Mouse (Mus musculus): ENCODE results near the gene Pld4. TPM values are rescaled to one million over a fixed set of nuclear protein-coding genes. Genes with fewer than 3 reads are reported as not detected.

The Pld4 gene
- total and polyA plus RNA-seq, 3 experiments, result 112 to 226 (median 149) TPM

DNA sequence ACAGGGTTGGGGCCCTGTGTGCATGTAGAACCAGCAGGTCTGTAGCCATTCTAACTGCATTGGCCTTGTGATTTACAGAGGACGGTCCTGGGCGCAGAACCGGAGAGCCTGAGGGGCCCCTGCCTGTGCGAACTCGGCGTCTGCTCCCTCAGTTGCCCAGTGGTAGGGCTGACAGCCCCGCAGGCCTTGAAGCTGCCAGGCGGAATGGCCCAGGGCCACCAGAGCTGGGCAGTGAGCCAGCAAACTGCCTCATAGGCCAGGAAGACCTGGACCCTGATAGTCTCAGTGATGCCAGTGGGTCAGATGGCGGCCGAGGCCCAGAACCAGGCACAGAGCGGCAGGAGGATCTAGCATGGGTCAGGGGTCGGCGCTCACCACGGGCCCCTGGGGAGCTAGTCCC lies 22.7 kb upstream of the Pld4 start:
- TF ChIP-seq MYC (IDR thresholded peaks at IDR 0.05; ENCODE audit: low read depth, low read length) (no peak), PAX5 (IDR thresholded peaks at IDR 0.05; ENCODE audit: low read length) (no peak), ZNF384 (IDR thresholded peaks at IDR 0.05; ENCODE audit: low read depth, low read length) (no peak), POLR2A (IDR thresholded peaks at IDR 0.05; ENCODE audit: low read depth, low read length) (no peak), POLR2AphosphoS2 (IDR thresholded peaks at IDR 0.05; ENCODE audit: low read depth, low read length) (no peak), JUND (conservative IDR thresholded peaks at IDR 0.05; ENCODE audit: low read depth, low read length) (no peak), MAZ (IDR thresholded peaks at IDR 0.05; ENCODE audit: low read depth, low read length) (no peak), NELFE (IDR thresholded peaks at IDR 0.05; ENCODE audit: low read depth, low read length) (no peak), ZMIZ1 (IDR thresholded peaks at IDR 0.05; ENCODE audit: low read depth, low read length) (no peak), JUN (IDR thresholded peaks at IDR 0.05; ENCODE audit: insufficient read depth, low read depth, low read length) (no peak), RCOR1 (conservative IDR thresholded peaks at IDR 0.05; ENCODE audit: low read depth, low read length) (no peak), ZC3H11A (IDR thresholded peaks at IDR 0.05; ENCODE audit: low read depth, low read length) (no peak)
- peaks cover 8 to 29% of the 10 kb centered on the region in 2 experiments for H3K4me1 ChIP-seq (ENCODE audit: control insufficient read depth in 1 of 2, insufficient read depth in 2 of 2)
- dilution Hi-C loops (cut with MboI; ENCODE audit: extremely low pct_ligation_motif_present, extremely low pct_unique_long_range_greater_than_20kb, low sequenced_read_pairs), result no loop called here
- H3K79me2 ChIP-seq (replicated peaks; ENCODE audit: control insufficient read depth, extremely low read depth, insufficient read depth, poor library complexity, severe bottlenecking), result no peaks in the 10 kb centered on the region
- no peak overlapping the region for H3K4me2 ChIP-seq (ENCODE audit: insufficient read depth, low read depth, poor library complexity, severe bottlenecking)
- no peaks in the 10 kb centered on the region for H3K27me3 ChIP-seq (replicated peaks)
- H3K36me3 ChIP-seq (replicated peaks in 1 of 2; ENCODE audit: control insufficient read depth in 1 of 2, insufficient read depth in 1 of 2, low read length in 1 of 2), result peaks cover 36 to 63% of the 10 kb centered on the region in 2 experiments
- H3K27ac ChIP-seq (ENCODE audit: insufficient read depth, low read depth), result no peak overlapping the region
- in situ Hi-C loops (cut with MboI; ENCODE audit: low pct_ligation_motif_present, low pct_unique_long_range_greater_than_20kb, low sequenced_read_pairs), result no loop called here
- no peaks in the 10 kb centered on the region for H3K9me3 ChIP-seq (replicated peaks; ENCODE audit: low read length)
- no peak overlapping the region for H3K4me3 ChIP-seq (replicated peaks in 1 of 3; ENCODE audit: low read depth in 2 of 3, low read length in 2 of 3, poor library complexity in 1 of 3)
- H3K9ac ChIP-seq (ENCODE audit: insufficient read depth, low read depth), result no peak overlapping the region
- no peak for DNase-seq (ENCODE audit: extremely low read depth)

DNA sequence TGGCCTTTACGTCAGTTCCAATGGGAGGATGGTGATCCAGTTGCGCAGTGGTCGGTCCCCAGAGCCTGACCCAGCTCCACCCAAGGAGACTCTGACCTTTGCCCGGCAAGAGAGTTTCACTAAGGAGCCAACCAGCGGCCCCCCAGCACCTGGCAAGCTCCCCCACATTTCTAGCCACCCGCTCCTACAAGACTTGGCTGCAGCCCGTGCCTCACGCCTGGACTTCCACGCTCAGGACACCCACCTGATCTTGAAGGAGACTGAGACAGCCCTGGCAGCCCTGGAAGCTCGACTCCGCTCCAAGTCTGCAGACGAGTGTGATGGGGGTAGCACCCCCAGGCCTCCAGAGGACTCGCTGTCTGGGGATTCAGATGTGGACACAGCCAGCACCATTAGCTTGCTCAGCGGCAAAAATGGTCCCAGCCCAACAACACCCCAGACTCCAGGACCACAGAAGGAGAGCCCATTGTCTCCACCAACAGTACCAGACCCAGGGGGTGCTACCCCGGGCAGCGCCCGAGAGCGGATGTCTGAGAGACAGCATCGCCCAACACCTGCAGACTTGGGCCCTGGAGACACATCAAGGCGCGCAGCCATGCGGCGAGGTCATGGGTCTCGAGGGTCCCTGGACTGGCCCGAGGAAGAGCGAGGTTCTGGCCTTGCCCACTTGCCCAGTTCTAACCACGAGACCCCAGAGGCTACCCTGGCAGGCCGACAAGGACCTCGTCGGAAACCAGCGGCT lies 22.0 kb upstream of the Pld4 start:
- H3K79me2 ChIP-seq (replicated peaks; ENCODE audit: control insufficient read depth, extremely low read depth, insufficient read depth, poor library complexity, severe bottlenecking), result no peaks in the 10 kb centered on the region
- H3K9ac ChIP-seq (ENCODE audit: insufficient read depth, low read depth), result no peak overlapping the region
- dilution Hi-C loops (cut with MboI; ENCODE audit: extremely low pct_ligation_motif_present, extremely low pct_unique_long_range_greater_than_20kb, low sequenced_read_pairs), result no loop called here
- H3K27me3 ChIP-seq (replicated peaks), result no peaks in the 10 kb centered on the region
- in situ Hi-C loops (cut with MboI; ENCODE audit: low pct_ligation_motif_present, low pct_unique_long_range_greater_than_20kb, low sequenced_read_pairs), result no loop called here
- no peak overlapping the region for H3K4me2 ChIP-seq (ENCODE audit: insufficient read depth, low read depth, poor library complexity, severe bottlenecking)
- H3K4me3 ChIP-seq (replicated peaks in 1 of 3; ENCODE audit: low read depth in 2 of 3, low read length in 2 of 3, poor library complexity in 1 of 3), result no peak overlapping the region
- no peaks in the 10 kb centered on the region for H3K9me3 ChIP-seq (replicated peaks; ENCODE audit: low read length)
- peaks cover 36 to 56% of the 10 kb centered on the region in 2 experiments for H3K36me3 ChIP-seq (replicated peaks in 1 of 2; ENCODE audit: control insufficient read depth in 1 of 2, insufficient read depth in 1 of 2, low read length in 1 of 2)
- H3K4me1 ChIP-seq (ENCODE audit: control insufficient read depth in 1 of 2, insufficient read depth in 2 of 2), result peaks cover 9 to 29% of the 10 kb centered on the region in 2 experiments
- no peak for TF ChIP-seq MEF2A (IDR thresholded peaks at IDR 0.05; ENCODE audit: borderline replicate concordance, low read depth, low read length)
- no peak for TF ChIP-seq MYC (IDR thresholded peaks at IDR 0.05; ENCODE audit: low read depth, low read length)
- TF ChIP-seq SIN3A (IDR thresholded peaks at IDR 0.05; ENCODE audit: low read length), result no peak
- TF ChIP-seq CTCF (conservative IDR thresholded peaks at IDR 0.05 in 1 of 2, IDR thresholded peaks at IDR 0.05 in 1 of 2; ENCODE audit: low read depth in 2 of 2, low read length in 2 of 2), result no peak
- no peak for TF ChIP-seq JUND (conservative IDR thresholded peaks at IDR 0.05; ENCODE audit: low read depth, low read length)
- no peak for TF ChIP-seq ZKSCAN1 (IDR thresholded peaks at IDR 0.05; ENCODE audit: borderline replicate concordance, low read depth, low read length)
- TF ChIP-seq JUN (IDR thresholded peaks at IDR 0.05; ENCODE audit: insufficient read depth, low read depth, low read length), result no peak
- TF ChIP-seq HCFC1 (IDR thresholded peaks at IDR 0.05; ENCODE audit: low read depth, low read length), result no peak
- TF ChIP-seq RCOR1 (conservative IDR thresholded peaks at IDR 0.05; ENCODE audit: low read depth, low read length), result no peak
- TF ChIP-seq IRF4 (IDR thresholded peaks at IDR 0.05; ENCODE audit: low read depth, low read length), result no peak
- TF ChIP-seq ZC3H11A (IDR thresholded peaks at IDR 0.05; ENCODE audit: low read depth, low read length), result no peak
- no peak for TF ChIP-seq ELF1 (IDR thresholded peaks at IDR 0.05; ENCODE audit: low read depth, low read length)
- no peak for TF ChIP-seq MAX (IDR thresholded peaks at IDR 0.05; ENCODE audit: low read length)
- no peak for TF ChIP-seq ETS1 (conservative IDR thresholded peaks at IDR 0.05; ENCODE audit: low read depth, low read length)
- no peak for TF ChIP-seq CHD1 (IDR thresholded peaks at IDR 0.05; ENCODE audit: low read depth, low read length)
- TF ChIP-seq USF2 (conservative IDR thresholded peaks at IDR 0.05; ENCODE audit: low read depth, low read length), result no peak
- TF ChIP-seq GABPA (IDR thresholded peaks at IDR 0.05; ENCODE audit: insufficient replicate concordance, low read depth, low read length), result no peak
- TF ChIP-seq MXI1 (IDR thresholded peaks at IDR 0.05; ENCODE audit: low read depth, low read length), result no peak
- no peak for TF ChIP-seq UBTF (IDR thresholded peaks at IDR 0.05; ENCODE audit: low read depth, low read length)
- TF ChIP-seq NRF1 (IDR thresholded peaks at IDR 0.05; ENCODE audit: low read depth, low read length), result no peak
- DNase-seq (ENCODE audit: extremely low read depth), result no peak
- H3K27ac ChIP-seq (ENCODE audit: insufficient read depth, low read depth), result no peak overlapping the region
